15 mouse cellular contexts compared by ENCODE assay signal in the genomic region with DNA sequence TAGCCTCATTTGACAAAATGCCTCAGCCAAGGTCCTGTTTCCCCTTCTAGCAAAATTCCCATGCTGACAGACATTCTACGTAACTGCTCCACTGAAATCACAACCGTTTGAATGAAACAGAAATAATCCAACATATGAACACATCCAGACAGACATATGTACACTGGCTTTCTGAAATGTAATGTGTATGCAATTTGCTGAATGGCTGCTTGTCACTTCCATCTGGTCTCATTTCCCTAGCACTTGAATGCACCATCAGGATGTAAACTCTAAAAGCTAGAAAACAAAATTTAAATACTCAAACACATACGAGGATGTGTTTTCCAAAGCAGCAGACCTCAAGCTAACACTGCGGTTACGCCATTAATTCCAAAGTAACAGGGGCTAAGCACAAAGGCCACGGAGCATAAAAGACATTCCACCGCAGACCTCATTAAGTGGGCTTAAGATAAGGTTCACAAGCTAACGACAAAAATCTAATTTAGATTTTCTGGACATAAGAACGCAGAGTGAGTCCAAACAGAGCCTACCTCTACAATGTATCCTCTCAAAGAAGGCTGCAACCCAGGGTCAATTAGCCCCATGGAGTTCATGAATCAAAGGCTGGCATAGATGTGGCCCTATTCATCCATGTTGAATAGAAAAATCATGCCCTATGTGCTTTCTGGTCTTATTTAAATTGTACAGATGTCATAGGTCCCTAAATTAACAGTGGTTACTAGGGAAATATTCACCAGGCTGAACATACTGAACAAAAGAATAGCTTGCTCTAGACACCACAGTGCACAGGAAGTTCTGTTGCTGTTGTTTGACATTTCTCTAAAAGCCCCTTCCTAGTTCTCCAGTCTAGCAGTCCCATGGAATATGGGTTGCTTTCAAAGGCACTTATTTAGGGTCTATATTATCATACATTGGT.
A peak's percentile ranks its signal among the peaks of the same experiment; 100 is the strongest.
DNase-seq lines count a peak whose midpoint lies in the region; ATAC-seq and TF ChIP-seq lines count a peak whose summit lies in the region.
"Had no signal": no experiment of that assay in that cellular context is flagged by ENCODE, and none has a peak within 500 bp of the region (broad histone marks: within the 10 kb centered on the region; RNA-seq: fewer than 3 reads in every experiment).

No protein-coding gene starts in this region.

- DNase-seq in hindbrain, embryonic 10.5 days (ENCODE audit: low spot score), result no peak
- DNase-seq in embryo, embryonic 11 days, result peak; percentile 29
- DNase-seq in forebrain, postnatal 0 days, result peak; percentile 38
- no peak for DNase-seq in spleen, postnatal 10 days (ENCODE audit: low spot score in 2 of 2)
- no peak for DNase-seq in gastrocnemius, postnatal 10 days
- DNase-seq: cerebellum, adult 2 months; liver, postnatal 0 days; right cerebral cortex, adult 18-20 months; spleen, adult 18-20 months; thymus, postnatal 14 days had no signal

- no peaks in the 10 kb centered on the region for H3K27me3 ChIP-seq in hindbrain, embryonic 15.5 days
- H3K27me3 ChIP-seq in hindbrain, embryonic 10.5 days (ENCODE audit: insufficient read depth, poor library complexity, severe bottlenecking), result peaks cover 13% of the 10 kb centered on the region; the same call in 1 of the 2 replicates
- H3K27me3 ChIP-seq in forebrain, postnatal 0 days (ENCODE audit: insufficient read depth, low read length), result no peaks in the 10 kb centered on the region
- no peaks in the 10 kb centered on the region for H3K27me3 ChIP-seq in neural tube, embryonic 14.5 days (ENCODE audit: control insufficient read depth, insufficient read depth, low read length)
- H3K27me3 ChIP-seq: embryonic facial prominence, embryonic 12.5 days; limb, embryonic 15.5 days; Patski had no signal

- H3K27ac ChIP-seq in hindbrain, embryonic 15.5 days (replicated peaks), result peak overlapping the region; percentile 47
- H3K27ac ChIP-seq in hindbrain, embryonic 10.5 days, result no peak overlapping the region
- H3K27ac ChIP-seq in forebrain, postnatal 0 days (ENCODE audit: low read depth, low read length), result no peak overlapping the region
- H3K27ac ChIP-seq in neural tube, embryonic 14.5 days (ENCODE audit: low read depth, low read length), result peak overlapping the region; percentile 34; the same call in 1 of the 2 replicates
- H3K27ac ChIP-seq: embryonic facial prominence, embryonic 12.5 days; limb, embryonic 15.5 days had no signal

- H3K9me3 ChIP-seq in hindbrain, embryonic 15.5 days, result no peaks in the 10 kb centered on the region
- no peaks in the 10 kb centered on the region for H3K9me3 ChIP-seq in hindbrain, embryonic 10.5 days
- no peaks in the 10 kb centered on the region for H3K9me3 ChIP-seq in forebrain, postnatal 0 days (ENCODE audit: low read length)
- no peaks in the 10 kb centered on the region for H3K9me3 ChIP-seq in neural tube, embryonic 14.5 days (ENCODE audit: control insufficient read depth, low read length)
- H3K9me3 ChIP-seq: embryonic facial prominence, embryonic 12.5 days; limb, embryonic 15.5 days had no signal

- no peak overlapping the region for H3K4me3 ChIP-seq in hindbrain, embryonic 15.5 days
- H3K4me3 ChIP-seq in hindbrain, embryonic 10.5 days, result no peak overlapping the region
- no peak overlapping the region for H3K4me3 ChIP-seq in forebrain, postnatal 0 days (ENCODE audit: low read depth, low read length)
- H3K4me3 ChIP-seq in neural tube, embryonic 14.5 days (ENCODE audit: low read depth, low read length), result no peak overlapping the region
- H3K4me3 ChIP-seq: embryonic facial prominence, embryonic 12.5 days; limb, embryonic 15.5 days had no signal

- H3K36me3 ChIP-seq in hindbrain, embryonic 15.5 days, result 0 out of 2 replicates have a peak, but pooled peaks cover 2% of the 10 kb centered on the region
- 0 out of 2 replicates have a peak, but pooled peaks cover 9% of the 10 kb centered on the region for H3K36me3 ChIP-seq in hindbrain, embryonic 10.5 days
- no peaks in the 10 kb centered on the region for H3K36me3 ChIP-seq in forebrain, postnatal 0 days (ENCODE audit: insufficient read depth)
- no peaks in the 10 kb centered on the region; the same call in 1 of the 2 replicates for H3K36me3 ChIP-seq in neural tube, embryonic 14.5 days (ENCODE audit: control insufficient read depth, insufficient read depth, low read length)
- H3K36me3 ChIP-seq: embryonic facial prominence, embryonic 12.5 days; limb, embryonic 15.5 days had no signal

- ATAC-seq in hindbrain, embryonic 15.5 days (ENCODE audit: low FRiP score, low read depth), result no peak
- peak; percentile 71 for ATAC-seq in forebrain, postnatal 0 days
- ATAC-seq in neural tube, embryonic 14.5 days (ENCODE audit: low read depth), result no peak
- ATAC-seq: liver, postnatal 0 days; Patski had no signal

- WGBS in hindbrain, embryonic 15.5 days, result 42% methylated on average over 9 of the region's 9 CpGs
- 53% methylated on average over 9 of the region's 9 CpGs for WGBS in hindbrain, embryonic 10.5 days
- 14% methylated on average over 9 of the region's 9 CpGs for WGBS in forebrain, postnatal 0 days
- WGBS in neural tube, embryonic 14.5 days, result 40% methylated on average over 9 of the region's 9 CpGs

- TF ChIP-seq CTCF in forebrain, postnatal 0 days (IDR thresholded peaks at IDR 0.05; ENCODE audit: low read depth), result no peak

- H3K4me2 ChIP-seq in hindbrain, embryonic 15.5 days, result no peak overlapping the region
- H3K4me2 ChIP-seq in forebrain, postnatal 0 days (ENCODE audit: low read depth), result no peak overlapping the region
- no peak overlapping the region for H3K4me2 ChIP-seq in neural tube, embryonic 14.5 days (ENCODE audit: low read depth, low read length)
- H3K4me2 ChIP-seq: embryonic facial prominence, embryonic 12.5 days; limb, embryonic 15.5 days had no signal

- no peak overlapping the region for H3K9ac ChIP-seq in hindbrain, embryonic 15.5 days
- no peak overlapping the region for H3K9ac ChIP-seq in forebrain, postnatal 0 days
- no peak overlapping the region for H3K9ac ChIP-seq in neural tube, embryonic 14.5 days (replicated peaks; ENCODE audit: low read depth, low read length)
- H3K9ac ChIP-seq: embryonic facial prominence, embryonic 12.5 days; limb, embryonic 15.5 days; liver, postnatal 0 days had no signal

- peaks cover 6% of the 10 kb centered on the region for H3K4me1 ChIP-seq in hindbrain, embryonic 15.5 days (replicated peaks)
- peaks cover 12% of the 10 kb centered on the region for H3K4me1 ChIP-seq in hindbrain, embryonic 10.5 days (replicated peaks)
- H3K4me1 ChIP-seq in forebrain, postnatal 0 days (ENCODE audit: insufficient read depth), result peaks cover 3% of the 10 kb centered on the region; the same call in 1 of the 2 replicates
- no peaks in the 10 kb centered on the region for H3K4me1 ChIP-seq in neural tube, embryonic 14.5 days (ENCODE audit: control insufficient read depth, insufficient read depth, low read length)
- H3K4me1 ChIP-seq: embryonic facial prominence, embryonic 12.5 days; limb, embryonic 15.5 days had no signal

Comparison
In these comparisons a context has a peak if more than half of its experiments do, and no peak if none do; other contexts are left out.
1. H3K27ac ChIP-seq: peak in hindbrain, embryonic 15.5 days (single experiment) and neural tube, embryonic 14.5 days (single experiment); none in hindbrain, embryonic 10.5 days (single experiment) and forebrain, postnatal 0 days (single experiment).
2. DNase-seq: peak in embryo, embryonic 11 days (single experiment) and forebrain, postnatal 0 days (single experiment); none in hindbrain, embryonic 10.5 days (single experiment), spleen, postnatal 10 days (0 of 2) and gastrocnemius, postnatal 10 days (single experiment).